Mouse (Mus musculus) olfactory bulb, adult 2 months (tissue): ENCODE measurements around the gene Slc12a3. TPM values are rescaled to one million over a fixed set of nuclear protein-coding genes. Genes with fewer than 3 reads are reported as not detected.
A peak's percentile ranks its signal among the peaks of the same experiment; 100 is the strongest.

ENCODE experiments used
- H3K27ac ChIP-seq: fragments of 200-500 bp; 2 replicates; pipeline ENCODE4 v1.5.1; 2012; ENCODE audit warnings: low read depth, low read length; ENCODE audit not compliant: insufficient read depth
- H3K4me1 ChIP-seq: fragments of 200-500 bp; 2 replicates; pipeline ENCODE4 v1.6.1; 2012; ENCODE audit warnings: low read length; ENCODE audit not compliant: control insufficient read depth, insufficient read depth
- H3K4me3 ChIP-seq: fragments of 200-500 bp; 2 replicates; pipeline ENCODE4 v1.5.1; 2012; ENCODE audit warnings: mild to moderate bottlenecking, low read depth, low read length, moderate library complexity; ENCODE audit not compliant: insufficient read depth
- CTCF ChIP-seq: fragments of 200-500 bp; IDR thresholded peaks from 2 replicates; pipeline ENCODE4 v1.5.1; 2012; ENCODE audit warnings: low read depth, mild to moderate bottlenecking, low read length, moderate library complexity; ENCODE audit not compliant: insufficient read depth
- POLR2A ChIP-seq: fragments of 200-500 bp; IDR thresholded peaks from 2 replicates; pipeline ENCODE4 v1.6.1; 2012; ENCODE audit warnings: mild to moderate bottlenecking, low read depth, low read length, moderate library complexity; ENCODE audit not compliant: insufficient read depth
- WGBS: fragments of 180-500 bp; shearing (Covaris S2); methylation state at CpG from one replicate; pipeline ENCODE4 v1.1.7; 2018; 5-methylcytosine and 5-hydroxymethylcytosine counted together
- polyA plus RNA-seq: library from polyadenylated mRNA; stranded (reverse); fragments of >200 nt; gene quantifications from 2 replicates; pipeline ENCODE4 v1.2.4, GENCODE M21; 2012; ENCODE audit warnings: low replicate concordance; ENCODE audit not compliant: missing spikeins, insufficient read depth, insufficient read length

Gene Slc12a3
- polyA plus RNA-seq, 1 experiment, result not detected

DNA sequence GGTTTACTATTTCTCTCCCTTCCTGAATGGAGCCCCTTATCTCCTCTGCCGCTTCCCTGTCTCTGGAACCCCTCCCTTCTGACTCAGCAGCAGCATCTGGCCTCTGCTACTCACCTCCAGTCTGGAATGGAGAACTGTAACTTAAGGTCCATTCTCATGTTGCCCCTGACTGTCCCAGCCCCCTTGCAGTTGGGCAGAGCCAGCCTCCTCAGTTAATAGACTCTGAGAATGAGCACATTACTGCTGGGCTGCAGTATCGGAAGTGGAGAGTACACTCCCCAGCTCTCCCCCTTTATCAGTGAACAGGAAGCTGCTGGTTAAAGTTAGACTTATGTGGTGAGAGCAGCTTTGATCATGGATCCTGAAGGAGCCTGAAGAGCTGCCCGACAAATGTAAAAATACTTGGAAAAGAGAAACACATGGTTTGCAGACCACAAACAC lies 46.6 kb downstream of the Slc12a3 start:
- TF ChIP-seq CTCF (no peak), POLR2A (no peak)
- WGBS, result 77% methylated on average over 3 of the region's 3 CpGs

DNA sequence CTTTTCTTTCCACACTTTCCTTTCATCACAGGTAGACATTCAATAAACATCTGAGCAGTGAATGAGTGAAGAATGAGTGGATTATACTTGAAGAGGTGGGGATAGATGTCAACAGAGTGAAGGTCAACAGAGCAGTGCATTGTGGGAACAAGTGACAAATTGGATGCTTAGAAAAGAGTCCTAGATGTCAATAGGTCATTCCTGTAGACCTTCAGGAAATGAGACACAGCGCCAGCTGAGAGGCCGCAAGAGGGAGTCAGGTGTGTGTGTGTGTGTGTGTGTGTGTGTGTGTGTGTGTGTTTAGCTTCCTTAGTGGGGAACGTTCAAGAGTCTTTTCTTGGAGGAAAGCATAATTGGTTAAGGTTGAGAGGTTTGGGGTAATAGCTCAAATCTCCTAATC lies 47.2 kb downstream of the Slc12a3 start:
- TF ChIP-seq POLR2A (no peak), CTCF (no peak)
- no peak overlapping the region for H3K4me3 ChIP-seq
- no peaks in the 10 kb centered on the region; the same call in none of the 2 replicates for H3K4me1 ChIP-seq
- H3K27ac ChIP-seq, result no peak overlapping the region
- WGBS, result 84% methylated on average over 3 of the region's 3 CpGs

More for the DNA sequence above, 46.6 kb downstream of the Slc12a3 start:
- Histone ChIP-seq H3K27ac (no peak overlapping the region), H3K4me1 (no peaks in the 10 kb centered on the region; the same call in none of the 2 replicates), H3K4me3 (no peak overlapping the region)

DNA sequence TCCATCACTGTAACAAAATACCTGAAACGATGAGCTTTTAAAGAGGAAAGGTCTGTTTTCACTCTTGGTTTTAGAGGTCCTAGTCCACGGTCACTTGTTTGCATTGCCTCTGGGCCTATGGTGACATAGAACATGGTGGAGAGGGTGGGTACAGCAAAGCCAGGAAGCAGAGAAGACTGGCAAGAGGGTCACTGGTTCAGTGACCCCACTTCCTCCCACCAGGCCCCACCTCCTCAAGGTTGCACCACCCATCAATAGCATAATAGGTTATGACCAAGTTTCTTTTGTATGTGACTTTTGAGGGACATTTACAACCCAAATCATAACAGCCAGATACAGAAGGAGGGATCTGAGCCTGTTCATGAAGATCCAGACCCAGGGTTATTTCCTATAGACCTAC lies 47.6 kb downstream of the Slc12a3 start:
- TF ChIP-seq CTCF, result no peak
- TF ChIP-seq POLR2A, result no peak
- H3K4me3 ChIP-seq, result no peak overlapping the region
- no peaks in the 10 kb centered on the region; the same call in none of the 2 replicates for H3K4me1 ChIP-seq
- 93% methylated on average over 2 of the region's 2 CpGs for WGBS
- no peak overlapping the region for H3K27ac ChIP-seq

DNA sequence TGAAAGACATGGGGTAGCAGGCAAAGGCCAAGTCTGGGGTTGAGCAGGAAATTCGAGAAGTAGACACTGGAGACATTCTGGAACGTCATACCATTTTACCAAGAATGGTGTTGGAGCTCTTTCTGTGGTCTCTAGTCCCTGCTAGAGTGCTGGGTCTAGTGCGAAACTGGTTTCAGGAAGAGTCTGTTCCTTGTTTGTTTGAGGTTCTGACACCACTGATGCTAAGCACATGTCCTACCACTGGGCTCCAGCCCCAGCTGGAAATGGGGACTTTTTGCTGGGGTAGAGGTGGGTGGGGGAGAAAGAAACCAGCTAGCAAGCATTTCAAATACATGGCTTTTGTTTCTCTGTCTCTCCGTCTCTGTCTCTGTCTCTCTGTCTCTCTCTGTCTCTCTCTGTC lies 48.0 kb downstream of the Slc12a3 start:
- no peak for TF ChIP-seq CTCF
- TF ChIP-seq POLR2A, result no peak
- Histone ChIP-seq H3K4me1 (no peaks in the 10 kb centered on the region; the same call in none of the 2 replicates), H3K27ac (no peak overlapping the region), H3K4me3 (no peak overlapping the region)
- WGBS, result 94% methylated on average over 4 of the region's 4 CpGs

DNA sequence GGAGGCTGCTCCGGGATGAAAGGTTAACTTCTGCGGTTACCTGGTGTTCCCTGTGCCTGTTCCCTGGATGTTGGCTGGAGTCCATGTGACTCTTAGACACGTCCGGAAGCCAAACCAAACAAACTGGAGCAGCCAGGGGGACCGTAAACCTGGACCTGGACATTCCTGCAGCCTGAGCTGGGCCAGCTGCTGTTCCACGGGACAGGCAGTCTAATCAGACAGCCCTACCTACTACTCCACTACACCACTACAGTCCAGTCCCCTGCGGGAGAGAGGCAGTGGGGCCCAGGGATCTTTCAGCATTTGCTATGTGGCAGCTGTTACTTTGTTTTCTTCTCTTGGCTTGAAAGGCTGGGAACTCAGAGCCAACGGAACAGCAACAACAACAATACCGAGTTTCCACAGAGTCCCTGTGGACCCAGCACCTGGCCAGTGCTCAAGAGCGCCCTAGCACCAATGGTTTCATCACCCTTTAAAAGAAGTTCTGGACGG lies 48.8 kb downstream of the Slc12a3 start:
- Histone ChIP-seq H3K4me3 (no peak overlapping the region), H3K4me1 (no peaks in the 10 kb centered on the region; the same call in none of the 2 replicates), H3K27ac (no peak overlapping the region)
- TF ChIP-seq POLR2A (no peak), CTCF (no peak)
- WGBS, result 55% methylated on average over 11 of the region's 11 CpGs

DNA sequence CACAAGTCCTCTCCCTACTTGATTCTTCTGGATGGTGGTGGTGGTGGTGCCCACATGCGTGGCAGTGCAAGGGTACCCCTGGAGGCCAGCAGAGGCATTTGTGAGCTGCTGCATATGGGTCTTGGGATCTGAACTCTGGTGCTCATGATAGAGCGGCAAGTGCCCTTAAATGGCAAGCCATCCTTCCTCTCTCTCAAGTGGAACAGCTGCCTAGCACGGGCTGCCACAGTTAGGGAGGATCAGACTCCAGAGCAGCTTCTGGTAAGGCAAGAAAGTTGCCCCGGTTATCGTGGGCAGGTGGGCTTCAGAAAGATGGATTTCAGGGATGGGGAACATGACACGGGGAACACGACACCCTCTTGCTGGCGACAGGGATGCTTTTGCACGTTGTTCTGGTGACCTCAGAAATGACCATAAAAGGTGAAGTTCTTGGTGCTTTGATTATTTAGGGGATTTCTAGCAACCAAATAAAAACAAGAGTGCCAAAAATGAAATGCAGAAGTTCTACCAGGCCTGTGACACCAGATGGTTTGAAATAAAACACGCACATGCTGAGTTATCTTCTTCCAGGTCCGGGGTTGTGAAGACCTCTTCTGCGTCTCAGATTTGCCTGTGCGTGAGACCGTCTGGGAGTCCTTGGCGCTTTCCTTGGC lies 49.9 kb downstream of the Slc12a3 start:
- H3K27ac ChIP-seq, result no peak overlapping the region
- no peak overlapping the region for H3K4me3 ChIP-seq
- no peak for TF ChIP-seq POLR2A
- no peak for TF ChIP-seq CTCF
- 94% methylated on average over 15 of the region's 15 CpGs for WGBS
- H3K4me1 ChIP-seq, result no peaks in the 10 kb centered on the region; the same call in none of the 2 replicates

DNA sequence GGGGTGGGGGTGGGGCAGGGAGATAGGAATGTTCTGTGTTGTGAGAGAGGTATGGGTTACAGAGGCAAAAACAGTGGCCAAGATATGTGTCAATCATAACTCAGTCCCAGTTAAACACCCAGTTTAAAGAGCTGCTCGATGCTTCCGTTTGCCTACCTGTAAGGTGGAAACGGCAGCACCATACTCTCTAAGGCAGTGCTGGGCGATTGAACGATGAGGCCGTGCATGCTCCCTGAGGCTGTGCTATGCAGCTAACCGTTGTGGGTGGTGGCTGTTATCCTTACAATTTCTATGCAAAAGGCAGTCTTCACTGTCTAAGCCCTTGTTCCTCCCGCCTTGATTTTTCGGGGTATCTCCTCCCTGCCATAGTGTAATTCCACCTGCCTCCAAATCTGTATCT lies 50.7 kb downstream of the Slc12a3 start:
- 93% methylated on average over 9 of the region's 9 CpGs for WGBS
- no peak overlapping the region for H3K4me3 ChIP-seq
- no peak overlapping the region for H3K27ac ChIP-seq
- no peaks in the 10 kb centered on the region; the same call in none of the 2 replicates for H3K4me1 ChIP-seq
- TF ChIP-seq POLR2A (no peak), CTCF (no peak)

DNA sequence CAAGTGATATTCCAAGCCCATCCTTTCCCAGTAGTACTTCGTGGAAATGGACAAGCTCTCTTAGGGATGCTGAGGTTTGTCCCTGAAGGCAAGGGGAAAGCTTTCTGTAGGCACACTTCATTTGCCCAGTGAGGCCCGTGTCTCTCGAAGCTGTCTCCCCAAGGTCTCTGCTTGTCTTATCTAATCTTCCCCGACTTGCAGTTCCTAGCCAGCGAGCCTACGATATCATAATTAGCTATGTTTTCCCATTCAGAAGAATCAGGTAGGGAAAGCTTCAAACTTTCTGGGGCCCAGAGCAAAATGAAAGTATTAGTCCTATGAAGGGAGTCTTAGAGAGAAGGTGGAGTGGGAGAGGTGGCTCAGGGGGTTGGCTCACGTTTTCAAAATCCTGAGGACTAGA lies 55.2 kb downstream of the Slc12a3 start:
- TF ChIP-seq POLR2A, result no peak
- TF ChIP-seq CTCF, result no peak
- no peak overlapping the region for H3K4me3 ChIP-seq
- 0 out of 2 replicates have a peak, but pooled peaks cover 5% of the 10 kb centered on the region for H3K4me1 ChIP-seq
- 93% methylated on average over 7 of the region's 7 CpGs for WGBS
- no peak overlapping the region for H3K27ac ChIP-seq

DNA sequence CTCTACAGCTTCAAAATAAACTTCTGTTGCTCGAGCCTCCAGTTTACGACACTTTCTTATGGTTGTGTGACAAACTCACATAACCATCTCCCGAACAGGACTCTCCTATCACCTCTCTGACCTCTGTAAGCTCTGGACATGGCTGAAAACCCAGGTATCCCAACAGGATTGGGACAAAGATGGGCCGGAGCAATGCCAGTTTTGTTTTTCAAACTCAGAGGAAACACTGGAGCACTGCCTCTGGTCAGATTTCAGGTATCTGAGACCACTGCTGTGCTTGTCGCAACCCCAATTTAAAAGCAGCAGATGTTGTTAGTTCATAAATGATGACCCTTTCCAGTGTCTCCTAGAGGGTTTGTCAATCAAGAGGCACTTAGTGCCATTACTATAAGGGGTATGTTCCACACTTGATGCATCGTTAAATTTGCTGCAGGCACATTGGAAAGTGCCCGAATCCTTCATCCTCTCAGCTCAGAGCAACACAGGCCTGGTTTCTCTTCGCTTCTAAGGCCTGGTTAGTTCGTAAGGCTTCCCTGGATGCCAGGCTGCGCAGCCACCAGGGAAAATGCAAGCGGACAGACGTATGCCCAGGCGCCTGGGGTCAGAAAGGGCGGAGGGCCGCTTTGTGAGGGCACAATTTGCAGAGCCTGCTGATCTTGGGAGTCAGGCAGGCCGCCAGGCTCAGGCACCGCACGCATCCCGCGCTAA lies 56.7 kb downstream of the Slc12a3 start:
- peak overlapping the region; percentile 62 for H3K4me3 ChIP-seq
- no peak for TF ChIP-seq CTCF
- TF ChIP-seq POLR2A, result no peak
- peak overlapping the region; percentile 96 for H3K27ac ChIP-seq
- H3K4me1 ChIP-seq, result 0 out of 2 replicates have a peak, but pooled peaks cover 5% of the 10 kb centered on the region
- WGBS, result 22% methylated on average over 20 of the region's 20 CpGs
